Mouse (Mus musculus) liver, embryonic 11.5 days (tissue): ENCODE data around the gene Gm11037. TPM values are rescaled to one million over a fixed set of nuclear protein-coding genes. Genes with fewer than 3 reads are reported as not detected.

ENCODE experiments used
- ATAC-seq: fragments of 200-750 bp; cut with Nextera tagmentation; replicated peaks from 2 replicates; pipeline ENCODE4 v1.8.0; 2017; ENCODE audit warnings: moderate number of reproducible peaks, mild to moderate bottlenecking, moderate TSS enrichment, moderate library complexity; ENCODE audit not compliant: low FRiP score
- DNase-seq: peaks from one replicate; pipeline ENCODE4 v3.0.0-alpha.2; 2017; ENCODE audit warnings: low spot score
- H3K27ac ChIP-seq: fragments of 300-500 bp; sonication (generic); 2 replicates; pipeline ENCODE4 v1.5.1; 2014; ENCODE audit warnings: mild to moderate bottlenecking, low read depth, low read length, control low read depth
- H3K27me3 ChIP-seq: fragments of 300-500 bp; sonication (generic); replicated peaks from 2 replicates; pipeline ENCODE4 v1.6.1; 2014; ENCODE audit warnings: low read length, mixed read lengths; ENCODE audit not compliant: control insufficient read depth, insufficient read depth
- H3K36me3 ChIP-seq: fragments of 300-500 bp; sonication (generic); 2 replicates; pipeline ENCODE4 v1.6.1; 2014; ENCODE audit warnings: mild to moderate bottlenecking, low read length, moderate library complexity, mixed read lengths; ENCODE audit not compliant: control insufficient read depth, insufficient read depth
- H3K4me1 ChIP-seq: fragments of 300-500 bp; sonication (generic); replicated peaks from 2 replicates; pipeline ENCODE4 v1.6.1; 2014; ENCODE audit warnings: low read length, mixed read lengths; ENCODE audit not compliant: control insufficient read depth, insufficient read depth
- H3K4me2 ChIP-seq: fragments of 300-500 bp; sonication (generic); 2 replicates; pipeline ENCODE4 v1.6.1; 2014; ENCODE audit warnings: mild to moderate bottlenecking, control low read depth, moderate library complexity
- H3K4me3 ChIP-seq: fragments of 300-500 bp; sonication (generic); 2 replicates; pipeline ENCODE4 v1.5.1; 2014; ENCODE audit warnings: low read depth, low read length, control low read depth
- H3K9ac ChIP-seq: fragments of 300-500 bp; sonication (generic); 2 replicates; pipeline ENCODE4 v1.6.1; 2014; ENCODE audit warnings: low read depth, low read length, control low read depth
- H3K9me3 ChIP-seq: fragments of 300-500 bp; sonication (generic); 2 replicates; pipeline ENCODE4 v1.6.1; 2016; ENCODE audit warnings: low read length, inconsistent platforms, mixed read lengths; ENCODE audit not compliant: control insufficient read depth
- WGBS: fragments of 180-500 bp; shearing (Covaris S2); extraction: QIAGEN DNeasy Blood & Tissue Kit; methylation state at CpG from one replicate; pipeline ENCODE4 v1.1.7; 2014; 5-methylcytosine and 5-hydroxymethylcytosine counted together
- polyA plus RNA-seq: library from polyadenylated mRNA; unstranded; fragments of >200 nt; fragmentation: Nextera tagmentation; extraction: Ambion mirVana; gene quantifications from 2 replicates; pipeline ENCODE4 v1.2.1, GENCODE M21; 2014

The Gm11037 gene
- polyA plus RNA-seq, 1 experiment from 2014 or later, result not detected

- no peaks in the 10 kb centered on the region for H3K27me3 ChIP-seq
- peaks cover 44% of the 10 kb centered on the region for H3K4me1 ChIP-seq
- WGBS, result 86% methylated on average over 9 of the region's 9 CpGs
- DNase-seq (no peak), ATAC-seq (no peak)
- no peak overlapping the region for H3K4me2 ChIP-seq
- no peak overlapping the region for H3K27ac ChIP-seq
- no peaks in the 10 kb centered on the region for H3K9me3 ChIP-seq
- no peak overlapping the region for H3K4me3 ChIP-seq
- H3K36me3 ChIP-seq, result no peaks in the 10 kb centered on the region
- no peak overlapping the region for H3K9ac ChIP-seq
Observed at GRCm38 (mm10) chr2:131125157-131125963, 7.9 kb upstream of the Gm11037 start.

GRCm38 (mm10) chr2:131125964-131126815 is 7.1 kb upstream of the Gm11037 start:
- H3K36me3 ChIP-seq, result no peaks in the 10 kb centered on the region
- no peaks in the 10 kb centered on the region for H3K9me3 ChIP-seq
- no peaks in the 10 kb centered on the region for H3K27me3 ChIP-seq
- no peak for ATAC-seq
- peak overlapping the region; percentile 71; the same call in 1 of the 2 replicates for H3K27ac ChIP-seq
- H3K9ac ChIP-seq, result peak overlapping the region; percentile 2; the same call in 1 of the 2 replicates
- DNase-seq, result no peak
- H3K4me3 ChIP-seq, result no peak overlapping the region
- peak overlapping the region; percentile 94 for H3K4me2 ChIP-seq
- 47% methylated on average over 9 of the region's 9 CpGs for WGBS
- peaks cover 45% of the 10 kb centered on the region for H3K4me1 ChIP-seq

GRCm38 (mm10) chr2:131127161-131127730 is 6.1 kb upstream of the Gm11037 start, which contains the start of gene Hspa12b:
Gene Hspa12b (plus strand): TSS chr2:131127280.
- no peaks in the 10 kb centered on the region for H3K9me3 ChIP-seq
- peak within 1 kb of the TSS; percentile 94 for H3K4me2 ChIP-seq
- no peaks in the 10 kb centered on the region for H3K27me3 ChIP-seq
- peak; percentile 79 for DNase-seq
- peak within 1 kb of the TSS; percentile 89 for H3K9ac ChIP-seq
- peak; percentile 88 for ATAC-seq
- no peaks in the 10 kb centered on the region for H3K36me3 ChIP-seq
- 2% methylated on average over 28 of the region's 28 CpGs for WGBS
- H3K4me3 ChIP-seq, result peak within 1 kb of the TSS; percentile 72
- peaks cover 54% of the 10 kb centered on the region for H3K4me1 ChIP-seq
- H3K27ac ChIP-seq, result peak within 1 kb of the TSS; percentile 71

GRCm38 (mm10) chr2:131128211-131128610 is 5.1 kb upstream of the Gm11037 start:
- H3K27me3 ChIP-seq, result no peaks in the 10 kb centered on the region

GRCm38 (mm10) chr2:131128636-131129157 is 4.6 kb upstream of the Gm11037 start:
- H3K27ac ChIP-seq, result peak overlapping the region; percentile 20; the same call in 1 of the 2 replicates
- H3K9ac ChIP-seq, result peak overlapping the region; percentile 34; the same call in 1 of the 2 replicates
- no peaks in the 10 kb centered on the region for H3K36me3 ChIP-seq
- peaks cover 54% of the 10 kb centered on the region for H3K4me1 ChIP-seq
- DNase-seq (no peak), ATAC-seq (no peak)
- H3K4me2 ChIP-seq, result peak overlapping the region; percentile 94
- H3K27me3 ChIP-seq, result no peaks in the 10 kb centered on the region
- H3K4me3 ChIP-seq, result peak overlapping the region; percentile 72
- H3K9me3 ChIP-seq, result no peaks in the 10 kb centered on the region
- 69% methylated on average over 3 of the region's 3 CpGs for WGBS

More at GRCm38 (mm10) chr2:131128211-131128610, 5.1 kb upstream of the Gm11037 start:
- DNase-seq (no peak), ATAC-seq (no peak)
- H3K4me1 ChIP-seq, result peaks cover 54% of the 10 kb centered on the region
- peak overlapping the region; percentile 94 for H3K4me2 ChIP-seq
- 79% methylated on average over 5 of the region's 5 CpGs for WGBS
- H3K36me3 ChIP-seq, result no peaks in the 10 kb centered on the region
- H3K27ac ChIP-seq, result no peak overlapping the region
- H3K9ac ChIP-seq, result peak overlapping the region; percentile 89
- peak overlapping the region; percentile 72 for H3K4me3 ChIP-seq
- no peaks in the 10 kb centered on the region for H3K9me3 ChIP-seq

GRCm38 (mm10) chr2:131129836-131130235 is 3.5 kb upstream of the Gm11037 start:
- Histone ChIP-seq H3K36me3 (no peaks in the 10 kb centered on the region; the same call in 1 of the 2 replicates), H3K4me3 (no peak overlapping the region), H3K27ac (peak overlapping the region; percentile 20), H3K27me3 (no peaks in the 10 kb centered on the region), H3K4me2 (peak overlapping the region; percentile 94), H3K9me3 (no peaks in the 10 kb centered on the region), H3K4me1 (peaks cover 59% of the 10 kb centered on the region), H3K9ac (no peak overlapping the region)
- no peak for DNase-seq
- WGBS, result 49% methylated on average over 5 of the region's 5 CpGs
- peak; percentile 75 for ATAC-seq

GRCm38 (mm10) chr2:131130849-131131248 is 2.4 kb upstream of the Gm11037 start:
- Histone ChIP-seq H3K36me3 (no peaks in the 10 kb centered on the region; the same call in 1 of the 2 replicates), H3K9ac (no peak overlapping the region), H3K27me3 (no peaks in the 10 kb centered on the region), H3K4me1 (peaks cover 66% of the 10 kb centered on the region), H3K9me3 (no peaks in the 10 kb centered on the region), H3K4me2 (no peak overlapping the region), H3K4me3 (no peak overlapping the region), H3K27ac (no peak overlapping the region)
- no peak for ATAC-seq
- WGBS, result 87% methylated on average over 2 of the region's 2 CpGs
- no peak for DNase-seq
